Mouse (Mus musculus) adrenal gland, postnatal 4 days (tissue): ENCODE data around the gene Ttc19. TPM values are rescaled to one million over a fixed set of nuclear protein-coding genes. Genes with fewer than 3 reads are reported as not detected.

Source experiments
- DNase-seq, 2 experiments: peaks; one replicate each; pipeline ENCODE4 v3.0.0; 2021 to 2022; ENCODE audit warnings: low spot score in 2 of 2, mixed read lengths in 2 of 2
- long read RNA-seq, 2 experiments: library from polyadenylated mRNA; stranded (forward); transcript quantifications; one replicate each; pipeline ENCODE4 v2.0.0; 2021
- total RNA-seq, 2 experiments: library from RNA; stranded (reverse); gene quantifications; 2 replicates each; pipeline ENCODE4 v1.2.3; 2021

Ttc19 gene
- 10 to 100 TPM; 25.8 to 30.4 TPM for total RNA-seq
- long read RNA-seq, experiment 1, transcript Ttc19-201 (10 exons, 3,410 nt) = major isoform, 11 of 17 reads
- long read RNA-seq, experiment 1, partial matches to known transcripts = 1 of 17 reads
- long read RNA-seq, experiment 1, other reads (novel, unspliced or antisense) = 3 of 17 reads
- long read RNA-seq, experiment 2, transcript Ttc19-201 (10 exons, 3,410 nt) = major isoform, 24 of 50 reads
- long read RNA-seq, experiment 2, partial matches to known transcripts = 7 of 50 reads
- long read RNA-seq, experiment 2, other reads (novel, unspliced or antisense) = 13 of 50 reads

DNA sequence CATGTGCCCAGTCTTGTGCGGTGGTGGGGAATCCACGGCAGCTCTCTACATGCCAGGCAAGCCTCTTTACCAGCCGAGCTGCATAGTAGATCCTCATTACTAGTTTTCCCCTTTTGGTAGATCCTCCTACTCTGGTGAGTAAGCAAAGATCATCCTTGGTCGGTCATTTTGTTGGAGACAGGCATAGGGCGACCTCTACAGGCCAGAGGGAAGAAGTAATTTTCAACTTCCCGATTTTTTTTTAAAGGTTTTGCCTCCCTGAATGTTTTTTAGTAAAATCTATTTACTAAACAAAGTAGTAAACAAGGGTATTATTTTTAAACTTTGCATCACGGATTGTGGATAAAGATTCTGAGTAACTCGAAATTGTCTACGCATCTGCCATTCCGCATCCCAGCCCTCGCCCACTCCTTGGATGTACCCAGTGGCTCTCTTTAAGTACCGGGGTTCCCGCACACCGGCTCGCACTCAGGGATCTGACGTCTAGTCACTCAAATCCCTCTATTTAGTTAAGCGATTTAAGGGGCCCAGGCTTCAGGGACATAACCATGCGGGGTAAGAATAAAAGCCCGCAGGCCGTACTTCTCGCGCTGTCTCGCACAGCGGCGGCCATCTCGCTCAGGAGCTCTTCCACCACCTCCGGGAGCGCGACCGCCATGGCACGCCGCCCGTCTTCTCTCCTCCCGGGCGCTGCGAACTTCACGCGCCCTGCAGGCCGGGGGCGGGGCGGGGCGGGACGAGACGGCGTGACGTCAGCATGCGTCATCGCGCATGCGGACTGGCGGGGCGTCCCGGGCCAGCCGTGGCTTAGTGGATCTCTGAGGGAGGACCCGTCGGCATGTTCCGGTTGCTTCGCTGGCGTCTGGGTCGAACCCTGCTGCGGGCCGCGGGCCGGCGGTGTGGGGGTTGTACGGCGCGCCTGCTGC, at the start of gene Ttc19, which contains the start of gene Zswim7:
Ttc19 (plus strand) TSS at position 799 of the 926 bp plus-strand sequence.
Zswim7 (minus strand) TSS at position 701 of the 926 bp plus-strand sequence.
- peak; percentile 84 to 87 for DNase-seq

DNA sequence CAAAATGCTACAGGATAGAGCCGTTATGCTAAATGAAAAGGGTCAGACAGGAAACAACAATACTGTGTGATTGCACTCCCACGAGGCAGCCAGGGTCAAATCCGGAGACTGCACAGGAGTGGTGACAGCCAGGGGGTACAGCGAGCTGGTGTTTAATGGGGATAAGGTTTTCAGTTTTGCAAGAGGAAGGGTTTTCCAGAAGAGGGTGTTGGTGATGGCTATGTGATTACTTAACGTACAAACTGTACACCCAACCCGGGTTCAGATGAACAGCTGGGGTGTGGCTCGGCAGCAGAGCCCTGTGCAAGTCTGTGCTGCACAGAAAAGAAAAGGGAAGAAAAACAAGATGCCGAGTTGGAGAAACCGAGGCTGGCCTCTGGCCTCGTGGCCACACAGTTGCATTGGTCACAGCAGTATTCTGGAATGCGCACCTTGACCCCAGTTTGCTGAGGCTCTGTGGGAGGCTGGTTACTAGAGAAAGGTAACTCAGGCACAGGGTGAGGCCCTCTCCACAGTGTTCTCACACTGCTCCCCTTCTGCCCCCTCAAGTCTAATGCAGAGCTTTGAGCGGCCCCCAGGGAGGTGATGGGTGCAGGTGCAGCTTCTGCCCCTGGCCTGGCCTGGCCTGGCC, 40.5 kb upstream of the Ttc19 start:
- no peak for DNase-seq

DNA sequence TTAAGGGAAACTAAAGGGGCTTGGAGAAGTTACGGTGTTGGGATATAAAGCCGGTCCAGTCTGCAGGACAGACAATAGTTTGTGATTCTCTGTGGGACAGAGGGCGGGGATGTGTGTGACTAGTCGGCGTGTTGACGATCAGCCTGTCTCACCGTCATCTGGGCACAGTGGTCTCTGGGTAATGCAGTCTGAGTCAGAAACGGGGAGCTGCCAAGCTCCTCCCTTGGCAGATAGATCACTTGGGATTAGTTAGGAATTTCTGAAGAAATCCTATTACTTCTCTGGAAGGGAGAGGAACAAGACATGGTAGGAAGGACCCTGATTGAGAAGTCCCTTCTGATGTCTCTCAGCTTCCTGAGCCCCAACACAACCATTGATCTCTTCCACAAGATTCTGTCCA, 37.4 kb upstream of the Ttc19 start:
- DNase-seq = no peak

DNA sequence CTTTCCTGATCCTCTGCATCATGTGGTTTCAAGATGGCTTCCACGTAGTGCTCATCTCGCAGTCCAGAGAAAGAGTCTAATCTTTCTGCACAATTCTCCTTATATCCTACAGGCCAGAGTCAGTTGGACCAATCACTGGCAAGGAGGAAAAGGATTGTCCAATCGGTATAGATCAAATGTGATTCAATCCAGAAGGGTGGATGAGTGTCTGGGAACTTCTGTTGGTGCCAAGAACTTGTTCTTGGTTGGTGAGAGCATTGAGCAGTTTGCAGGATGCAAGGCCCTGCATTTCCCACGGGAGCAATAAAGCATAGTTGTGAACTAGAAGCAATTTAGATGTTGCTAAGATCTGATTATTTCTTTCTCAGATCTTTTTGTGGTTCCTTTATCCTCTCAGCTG, 36.8 kb upstream of the Ttc19 start:
- DNase-seq = no peak

- no peak for DNase-seq
Observed at GRCm38 (mm10) chr11:62247759-62248400, 33.4 kb upstream of the Ttc19 start.

DNA sequence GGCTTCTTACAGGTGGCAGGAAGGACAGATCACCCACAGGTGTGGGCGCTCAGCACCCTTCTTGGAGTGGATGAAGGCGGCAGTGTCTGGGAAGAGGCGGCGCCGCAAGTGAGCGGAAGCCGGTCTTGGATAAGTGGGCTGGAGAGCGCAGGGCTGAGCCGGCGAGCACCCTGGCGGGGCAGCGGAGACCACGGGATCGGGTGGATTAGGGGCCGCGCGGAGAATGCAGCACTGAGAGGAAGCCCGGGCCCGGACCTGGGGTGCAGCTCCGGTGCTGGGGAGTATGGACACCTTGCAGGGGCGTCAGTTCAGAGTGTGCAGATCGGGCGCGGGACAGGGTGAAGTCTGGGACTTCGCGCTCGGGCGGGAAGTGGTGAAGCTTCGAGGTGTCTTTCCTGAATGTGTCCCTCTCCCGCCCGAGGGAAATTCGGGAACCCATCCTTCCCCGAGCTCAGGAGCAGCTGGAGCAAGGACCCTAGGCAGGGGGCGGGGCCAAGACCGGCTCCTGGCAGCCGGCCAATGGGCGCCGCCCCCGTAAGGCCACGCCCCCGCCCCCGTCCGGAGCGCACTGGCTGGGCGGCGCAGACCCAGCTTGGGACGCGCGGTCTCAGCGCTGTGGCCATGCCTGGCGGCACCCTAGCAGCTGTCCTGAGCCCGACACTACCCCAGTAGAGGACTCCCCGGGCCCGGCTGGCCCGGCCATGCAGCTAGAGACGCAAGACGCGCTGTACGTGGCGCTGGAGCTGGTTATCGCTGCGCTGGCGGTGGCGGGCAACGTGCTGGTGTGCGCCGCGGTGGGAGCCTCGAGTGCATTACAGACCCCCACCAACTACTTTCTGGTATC, 32.6 kb upstream of the Ttc19 start, which contains the start of gene Adora2b:
Adora2b (plus strand) TSS at position 584 of the 844 bp plus-strand sequence.
- peak; percentile 21 to 27 for DNase-seq

- DNase-seq = no peak
Observed at GRCm38 (mm10) chr11:62249266-62250037, 31.8 kb upstream of the Ttc19 start.

- DNase-seq = no peak
Observed at GRCm38 (mm10) chr11:62251047-62251446, 30.2 kb upstream of the Ttc19 start.

GRCm38 (mm10) chr11:62253380-62253779, 27.9 kb upstream of the Ttc19 start:
- DNase-seq = no peak

- no peak for DNase-seq
Observed at GRCm38 (mm10) chr11:62259214-62259613, 22.1 kb upstream of the Ttc19 start.

- DNase-seq = no peak
Observed at GRCm38 (mm10) chr11:62263599-62263998, 17.7 kb upstream of the Ttc19 start.

DNA sequence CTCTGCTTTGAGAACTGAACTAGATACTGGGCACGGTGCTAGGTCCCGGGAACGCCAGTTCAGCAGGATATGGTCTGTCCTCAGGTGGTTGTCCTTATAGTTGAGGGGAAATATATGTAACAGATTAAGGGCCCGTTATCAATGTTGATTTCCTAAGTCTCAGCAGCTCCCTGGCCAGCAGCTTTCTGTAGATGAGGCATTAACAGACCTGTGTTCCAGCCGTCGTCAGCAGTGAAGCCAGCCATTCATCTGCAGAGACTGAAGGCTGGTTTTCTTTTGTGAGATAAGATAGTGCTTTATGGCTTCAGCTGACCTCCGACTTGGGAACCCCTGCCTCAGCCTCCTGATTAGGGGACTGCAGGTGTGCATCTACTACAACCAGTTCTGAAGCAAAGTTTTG, 17.3 kb upstream of the Ttc19 start:
- DNase-seq = no peak

- no peak for DNase-seq
Observed at GRCm38 (mm10) chr11:62265642-62266041, 15.6 kb upstream of the Ttc19 start.

DNA sequence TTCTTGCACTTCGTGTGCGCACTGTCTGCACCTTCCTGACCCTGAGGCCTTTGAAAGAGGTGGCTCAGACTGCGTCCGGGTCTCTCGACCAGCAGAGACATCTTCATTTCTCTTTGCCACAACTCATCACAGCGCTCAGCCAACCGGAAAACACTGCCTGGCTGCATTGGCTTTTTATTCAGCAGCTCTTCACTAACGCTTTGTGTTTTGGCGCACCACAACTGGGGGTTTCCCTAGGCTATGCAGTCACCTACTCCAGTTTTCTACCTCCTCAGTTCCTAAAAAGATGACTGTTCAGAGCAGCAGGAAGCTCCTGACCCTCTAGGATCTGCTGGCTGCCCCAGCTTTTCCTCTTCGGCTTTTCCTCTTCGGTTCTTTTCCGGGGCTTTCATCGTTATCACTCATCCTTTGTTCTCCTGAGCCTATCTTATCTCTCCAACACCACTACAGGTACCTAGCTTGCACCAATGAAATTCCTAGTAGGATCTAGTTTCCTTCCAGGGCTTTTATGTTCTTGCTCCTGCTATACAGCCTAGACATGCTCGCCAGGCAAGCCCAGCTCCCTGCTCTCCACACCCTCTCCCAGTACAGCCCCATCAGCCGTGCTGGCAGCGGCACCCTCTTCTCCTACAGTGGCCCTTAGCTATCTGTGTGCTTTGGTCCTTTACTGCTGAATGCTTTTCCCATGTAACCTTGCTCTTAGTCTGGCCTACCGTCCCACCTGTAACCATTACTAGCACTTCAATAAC, 14.6 kb upstream of the Ttc19 start:
- DNase-seq = no peak

DNA sequence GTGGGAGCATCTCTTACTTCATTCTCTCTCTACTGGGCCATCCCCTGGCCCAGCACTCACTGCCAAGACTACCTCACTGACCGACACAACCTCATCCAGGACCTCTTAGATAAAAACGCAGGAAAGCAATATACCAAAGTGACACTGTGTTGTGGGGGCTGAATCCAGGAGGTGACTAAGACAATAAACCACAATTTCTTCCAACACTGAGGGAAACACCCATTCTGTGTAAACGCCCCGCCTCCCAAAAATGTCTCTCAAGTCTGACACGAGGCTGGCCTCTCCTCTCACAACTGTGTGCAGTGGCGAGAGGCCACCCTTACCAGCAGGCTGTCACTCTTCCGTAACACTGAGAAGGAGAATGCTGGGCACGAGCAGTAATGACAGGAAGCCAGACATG, 12.9 kb upstream of the Ttc19 start:
- no peak for DNase-seq

- no peak for DNase-seq
Observed at GRCm38 (mm10) chr11:62269097-62269496, 12.2 kb upstream of the Ttc19 start.

- no peak for DNase-seq
Observed at GRCm38 (mm10) chr11:62270851-62271250, 10.4 kb upstream of the Ttc19 start.

- no peak for DNase-seq
Observed at GRCm38 (mm10) chr11:62277086-62277485, 4.2 kb upstream of the Ttc19 start.

DNA sequence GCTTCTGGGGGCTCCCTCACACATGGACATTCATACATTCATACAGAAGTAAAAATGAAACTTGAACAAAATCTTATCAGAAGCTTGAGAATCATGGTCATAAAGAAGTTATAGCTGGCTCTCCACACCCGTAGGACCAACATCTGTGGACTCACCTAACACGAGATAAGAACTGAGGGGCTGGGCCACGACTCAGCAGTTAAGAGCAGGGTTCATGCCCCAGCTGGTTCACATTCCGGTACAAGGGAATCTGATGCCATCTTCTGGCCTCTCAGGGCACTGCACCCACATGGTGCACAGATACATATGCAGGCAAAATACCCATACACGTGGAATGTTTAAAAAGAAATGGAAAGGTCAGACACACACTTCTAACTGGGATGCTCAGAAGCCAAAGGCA, 3.2 kb upstream of the Ttc19 start:
- peak; percentile 36 to 50 for DNase-seq
